23 mouse cellular contexts compared by ENCODE assay signal in the genomic region with DNA sequence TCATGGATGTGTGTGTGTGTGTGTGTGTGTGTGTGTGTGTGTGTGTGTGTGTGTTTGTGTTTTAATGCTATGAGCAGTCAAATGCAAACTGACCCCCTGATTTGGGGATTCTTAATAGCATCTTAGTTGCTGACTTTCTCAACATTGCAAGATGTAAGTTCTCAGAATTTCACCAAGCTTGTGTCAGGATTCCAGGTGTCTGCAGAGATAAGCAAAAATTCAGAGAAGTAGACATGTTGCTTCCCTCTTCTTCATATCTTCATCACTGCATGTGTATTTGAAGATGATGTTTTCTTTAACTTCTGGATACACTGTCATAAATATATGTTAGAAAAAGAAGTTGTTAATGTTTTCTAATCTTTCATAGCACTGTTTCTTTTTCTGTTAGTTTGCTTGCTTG.
DNase-seq lines count a peak whose midpoint lies in the region; TF ChIP-seq lines count a peak whose summit lies in the region.
"Had no signal": no experiment of that assay in that cellular context is flagged by ENCODE, and none has a peak within 500 bp of the region (broad histone marks: within the 10 kb centered on the region; RNA-seq: fewer than 3 reads in every experiment).

No protein-coding gene starts in this region.

- H3K27ac ChIP-seq in MEL (ENCODE audit: control insufficient read depth, low read depth, low read length): peak overlapping the region; percentile 28

- TF ChIP-seq CTCF in MEL (IDR thresholded peaks at IDR 0.05 in 2 of 3, conservative IDR thresholded peaks at IDR 0.05 in 1 of 3; ENCODE audit: control insufficient read depth in 1 of 3, insufficient read depth in 1 of 3, low read depth in 2 of 3, low read length in 3 of 3, poor library complexity in 1 of 3, severe bottlenecking in 1 of 3): no peak

- TF ChIP-seq POLR2A in MEL (IDR thresholded peaks at IDR 0.05; ENCODE audit: control insufficient read depth in 1 of 2, insufficient read depth in 1 of 2, low read depth in 1 of 2, low read length in 2 of 2, poor library complexity in 1 of 2): no peak

- H3K4me3 ChIP-seq in MEL (ENCODE audit: control insufficient read depth in 1 of 2, insufficient read depth in 1 of 2, low read depth in 2 of 2, low read length in 2 of 2): no peak overlapping the region

- TF ChIP-seq RAD21 in MEL (IDR thresholded peaks at IDR 0.05; ENCODE audit: low read depth, low read length): no peak

- no peaks in the 10 kb centered on the region for H3K9me3 ChIP-seq in MEL (replicated peaks; ENCODE audit: insufficient read depth, low read length)
- H3K9me3 ChIP-seq: G1E had no signal

- TF ChIP-seq EP300 in MEL (IDR thresholded peaks at IDR 0.05; ENCODE audit: low read depth in 1 of 2, low read length in 2 of 2): peak; percentile 85 to 86

- H3K27me3 ChIP-seq in MEL (ENCODE audit: control insufficient read depth in 1 of 2, insufficient read depth in 2 of 2, low read length in 2 of 2): no peaks in the 10 kb centered on the region
- H3K27me3 ChIP-seq: CH12.LX had no signal

- DNase-seq in MEL (ENCODE audit: low read depth, low spot score) (peak; percentile 77), MEL-GATA-1-ER (ENCODE audit: extremely low read depth, low read depth) (peak; percentile 79)
- DNase-seq in c-Kit-positive CD71-positive TER-119-negative erythroid progenitor cells, embryonic 14.5 days (ENCODE audit: low read depth): peak; percentile 0
- DNase-seq in c-Kit-positive CD71-positive TER-119-positive erythroid progenitor cells, embryonic 14.5 days (ENCODE audit: low spot score): peak; percentile 3
- no peak for DNase-seq in thymus, postnatal 10 days (ENCODE audit: low spot score in 2 of 2)
- no peak for DNase-seq in lung, postnatal 36 days
- no peak for DNase-seq in kidney, postnatal 25 days
- DNase-seq in gastrocnemius, adult 8-10 months (ENCODE audit: low spot score in 2 of 2): no peak
- DNase-seq: adrenal gland, adult 2 months; adrenal gland, adult 8-10 months; adrenal gland, postnatal 10 days; adrenal gland, postnatal 14 days; adrenal gland, postnatal 25 days; adrenal gland, postnatal 36 days; B cell, adult 2 months; cerebellum, adult 11 months; cerebellum, adult 11-12 months; cerebellum, adult 18-20 months; cerebellum, adult 2 months; cerebellum, adult 8-10 months; cerebellum, adult 9-10 months had no signal

- H3K36me3 ChIP-seq in MEL (ENCODE audit: control insufficient read depth in 1 of 2, insufficient read depth in 2 of 2, low read length in 2 of 2): peaks cover 0 to 20% of the 10 kb centered on the region in 2 experiments; a peak in 2 of 4 replicates
- H3K36me3 ChIP-seq: G1E had no signal

- no peak overlapping the region for H3K9ac ChIP-seq in MEL (ENCODE audit: control insufficient read depth, low read depth, low read length, poor library complexity, severe bottlenecking)

- H3K4me1 ChIP-seq in MEL (ENCODE audit: control insufficient read depth in 1 of 2, insufficient read depth in 2 of 2, low read length in 2 of 2): peaks cover 4 to 13% of the 10 kb centered on the region in 2 experiments; a peak in 3 of 4 replicates

- H3K79me2 ChIP-seq in MEL (ENCODE audit: control insufficient read depth, insufficient read depth, low read length, poor library complexity): no peaks in the 10 kb centered on the region

TF ChIP-seq in MEL, 35 proteins besides CTCF, POLR2A, EP300 and RAD21:
- TF ChIP-seq RCOR1 (IDR thresholded peaks at IDR 0.05; ENCODE audit: low read depth, low read length) (peak; percentile 61; the same call in 1 of the 2 replicates), TAL1 (IDR thresholded peaks at IDR 0.05; ENCODE audit: low read length) (peak; percentile 71), ETS1 (IDR thresholded peaks at IDR 0.05; ENCODE audit: low read depth, low read length) (peak; percentile 66), GATA1 (IDR thresholded peaks at IDR 0.05; ENCODE audit: low read depth, low read length) (peak; percentile 86), CHD1 (IDR thresholded peaks at IDR 0.05; ENCODE audit: low read depth, low read length) (no peak), NRF1 (IDR thresholded peaks at IDR 0.05; ENCODE audit: insufficient read depth, low read depth, low read length, poor library complexity, severe bottlenecking) (no peak), TCF12 (IDR thresholded peaks at IDR 0.05; ENCODE audit: low read depth, low read length) (peak; percentile 79), ZMIZ1 (IDR thresholded peaks at IDR 0.05; ENCODE audit: low read depth, low read length) (no peak), GABPA (IDR thresholded peaks at IDR 0.05; ENCODE audit: low read depth, low read length) (no peak), E2F4 (IDR thresholded peaks at IDR 0.05; ENCODE audit: borderline replicate concordance, low read depth, low read length) (no peak), MAX (IDR thresholded peaks at IDR 0.05; ENCODE audit: low read length) (no peak)

Comparison
In these comparisons a context has a peak if more than half of its experiments do, and no peak if none do; other contexts are left out.
1. DNase-seq: peak in MEL (single experiment), MEL-GATA-1-ER (single experiment), c-Kit-positive CD71-positive TER-119-negative erythroid progenitor cells, embryonic 14.5 days (single experiment) and c-Kit-positive CD71-positive TER-119-positive erythroid progenitor cells, embryonic 14.5 days (single experiment); none in thymus, postnatal 10 days (0 of 2), lung, postnatal 36 days (single experiment), kidney, postnatal 25 days (0 of 2) and gastrocnemius, adult 8-10 months (0 of 2).